Mouse (Mus musculus): ENCODE results near the gene Slc15a4.
A peak's percentile ranks its signal among the peaks of the same experiment; 100 is the strongest.

Gene Slc15a4

GRCm38 (mm10) chr5:127620371-127620770 is 12.3 kb downstream of the Slc15a4 start:
- DNase-seq = no peak

- no peak for DNase-seq
These were observed 13.9 kb downstream of the Slc15a4 start for GRCm38 (mm10) chr5:127618834-127619233.

GRCm38 (mm10) chr5:127616884-127617635 is 15.6 kb downstream of the Slc15a4 start:
- DNase-seq = peak; percentile 98

GRCm38 (mm10) chr5:127616151-127616550 is 16.5 kb downstream of the Slc15a4 start:
- no peak for DNase-seq

- DNase-seq = no peak
These were observed 17.2 kb downstream of the Slc15a4 start for GRCm38 (mm10) chr5:127615459-127615858.

- DNase-seq = no peak
These were observed 20.3 kb downstream of the Slc15a4 start for GRCm38 (mm10) chr5:127612397-127612796.

GRCm38 (mm10) chr5:127611881-127612280 is 20.8 kb downstream of the Slc15a4 start:
- DNase-seq = no peak

- DNase-seq = peak; percentile 95
These were observed 21.7 kb downstream of the Slc15a4 start for GRCm38 (mm10) chr5:127610787-127611509.

GRCm38 (mm10) chr5:127609191-127609714 is 23.4 kb downstream of the Slc15a4 start:
- no peak for DNase-seq

- no peak for DNase-seq
These were observed 25.2 kb downstream of the Slc15a4 start for GRCm38 (mm10) chr5:127607507-127607906.

- DNase-seq = no peak
These were observed 29.7 kb downstream of the Slc15a4 start for GRCm38 (mm10) chr5:127602996-127603395.

- no peak for DNase-seq
These were observed 35.8 kb downstream of the Slc15a4 start for GRCm38 (mm10) chr5:127596862-127597261.

- DNase-seq = peak; percentile 69
These were observed 37.0 kb downstream of the Slc15a4 start for GRCm38 (mm10) chr5:127595676-127596075.

- DNase-seq = no peak
These were observed 39.8 kb downstream of the Slc15a4 start for GRCm38 (mm10) chr5:127592854-127593253.

- DNase-seq = no peak
These were observed 40.3 kb downstream of the Slc15a4 start for GRCm38 (mm10) chr5:127592406-127592805.

GRCm38 (mm10) chr5:127587854-127588253 is 44.8 kb downstream of the Slc15a4 start:
- no peak for DNase-seq

GRCm38 (mm10) chr5:127583658-127584057 is 49.0 kb downstream of the Slc15a4 start:
- no peak for DNase-seq

- DNase-seq = no peak
These were observed 55.3 kb downstream of the Slc15a4 start for GRCm38 (mm10) chr5:127577419-127577818.

GRCm38 (mm10) chr5:127567165-127567741 is 65.4 kb downstream of the Slc15a4 start:
- DNase-seq = no peak

GRCm38 (mm10) chr5:127561086-127561485 is 71.6 kb downstream of the Slc15a4 start:
- no peak for DNase-seq

GRCm38 (mm10) chr5:127548136-127548535 is 84.6 kb downstream of the Slc15a4 start:
- no peak for DNase-seq

- no peak for DNase-seq
These were observed 86.1 kb downstream of the Slc15a4 start for GRCm38 (mm10) chr5:127546585-127546991.
